Mouse (Mus musculus): ENCODE data around the gene Dnajc9. TPM values are rescaled to one million over a fixed set of nuclear protein-coding genes. Genes with fewer than 3 reads are reported as not detected.

Dnajc9 gene
- polyA plus RNA-seq, 1 experiment from 2014 or later = 97.6 TPM

DNA sequence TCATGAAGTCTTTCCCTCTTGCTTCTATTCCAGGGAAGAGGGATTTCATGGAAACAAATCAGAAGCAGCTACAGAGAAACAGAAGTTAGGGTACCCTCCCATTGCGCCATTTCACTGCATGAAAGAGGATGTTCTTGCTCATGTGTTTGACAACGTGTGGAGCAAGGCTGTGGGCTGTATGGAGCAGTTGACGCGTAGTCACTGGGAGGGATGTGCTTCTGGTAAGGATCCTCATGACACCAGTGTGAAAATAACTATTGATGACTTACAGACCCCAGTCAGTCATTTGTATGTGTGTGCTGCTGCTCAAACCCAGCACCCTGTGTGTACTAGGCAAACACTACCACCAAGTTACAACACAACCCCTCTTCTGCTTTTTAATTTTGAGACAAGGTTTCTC lies 25.5 kb downstream of the Dnajc9 start:
- 89% methylated on average over 4 of the region's 4 CpGs for whole genome bisulfite sequencing
- Histone ChIP-seq H3K4me1 (replicated peaks) (no peaks in the 10 kb centered on the region), H3K27me3 (replicated peaks) (no peaks in the 10 kb centered on the region), H3K27ac (ENCODE audit: poor library complexity, severe bottlenecking) (no peak overlapping the region), H3K9me3 (replicated peaks) (no peaks in the 10 kb centered on the region), H3K9ac (no peak overlapping the region), H3K36me3 (peaks cover 69% of the 10 kb centered on the region), H3K4me3 (no peak overlapping the region), H3K4me2 (no peak overlapping the region)
- no peak for ATAC-seq (ENCODE audit: insufficient number of reproducible peaks, low FRiP score)

DNA sequence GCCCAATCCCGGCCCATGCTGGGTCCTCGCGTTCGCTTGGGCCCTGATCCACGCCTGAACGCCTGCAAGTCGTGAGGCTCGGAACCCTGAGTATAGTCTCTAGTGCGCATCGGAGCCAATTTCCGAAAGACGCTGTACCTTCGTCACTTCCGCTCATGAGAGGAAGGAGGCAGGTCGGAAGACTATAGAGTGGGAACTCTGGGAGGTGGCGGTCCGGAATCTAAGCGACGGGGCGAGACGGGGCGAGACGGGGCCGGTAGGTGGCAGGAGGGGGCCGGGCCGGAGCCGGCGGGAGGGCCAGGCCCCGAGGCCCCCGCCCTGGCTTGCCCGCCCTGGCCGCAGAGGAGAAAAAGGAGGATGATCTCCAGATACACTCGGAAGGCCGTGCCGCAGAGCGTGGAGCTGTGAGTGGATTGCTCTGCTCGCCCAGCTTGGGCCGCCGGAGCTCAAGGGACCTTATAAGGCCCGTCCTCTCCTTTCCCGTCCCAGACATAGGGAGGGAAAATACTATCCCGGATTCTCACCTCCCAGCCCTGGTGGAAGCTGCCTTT lies 40.6 kb downstream of the Dnajc9 start, which contains the start of the genes Ecd and Fam149b:
TSS of gene Ecd (minus strand) at position 131 of the 551 bp plus-strand sequence.
TSS of gene Fam149b (plus strand) at position 172 of the 551 bp plus-strand sequence.
- peaks cover 13% of the 10 kb centered on the region for H3K4me1 ChIP-seq (replicated peaks)
- peak; percentile 98 for ATAC-seq (ENCODE audit: insufficient number of reproducible peaks, low FRiP score)
- under 1% methylated on average over 42 of the region's 42 CpGs for WGBS
- peak within 1 kb of the TSS; percentile 94 for H3K27ac ChIP-seq (ENCODE audit: poor library complexity, severe bottlenecking)
- no peaks in the 10 kb centered on the region; the same call in 1 of the 2 replicates for H3K9me3 ChIP-seq (replicated peaks)
- H3K4me3 ChIP-seq = peak within 1 kb of the TSS; percentile 66
- peak within 1 kb of the TSS; percentile 87 for H3K9ac ChIP-seq
- H3K27me3 ChIP-seq (replicated peaks) = no peaks in the 10 kb centered on the region
- H3K4me2 ChIP-seq = peak within 1 kb of the TSS; percentile 91
- H3K36me3 ChIP-seq = peaks cover 37% of the 10 kb centered on the region

DNA sequence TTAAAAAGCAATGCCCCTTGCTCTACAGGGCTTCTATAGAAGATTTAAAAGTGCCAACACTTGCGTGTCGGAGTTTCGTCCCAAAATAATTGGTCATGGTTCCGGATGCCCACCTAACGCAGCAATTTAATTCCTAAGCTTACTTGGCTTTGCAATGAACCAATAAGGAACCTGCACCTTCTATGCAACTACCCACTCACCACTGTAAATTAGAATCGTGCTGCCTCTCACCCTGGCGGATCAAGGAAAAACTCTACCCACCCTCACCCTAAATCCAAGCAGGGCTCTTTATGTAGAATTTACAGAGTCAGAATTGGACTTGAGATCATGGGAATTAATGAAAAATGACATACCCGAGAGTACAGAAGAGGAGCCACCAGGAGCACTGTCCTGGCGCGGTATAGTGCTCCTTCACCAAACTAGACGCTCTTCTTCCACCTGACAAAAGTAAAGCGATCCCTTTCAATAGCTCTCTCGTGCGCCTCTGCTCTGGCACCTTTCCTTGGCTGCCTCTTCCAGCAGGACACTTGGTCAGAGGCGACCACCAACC lies 41.2 kb downstream of the Dnajc9 start:
- H3K9ac ChIP-seq = peak overlapping the region; percentile 87
- peak; percentile 77 for ATAC-seq (ENCODE audit: insufficient number of reproducible peaks, low FRiP score)
- WGBS = 4% methylated on average over 15 of the region's 15 CpGs
- H3K9me3 ChIP-seq (replicated peaks) = no peaks in the 10 kb centered on the region
- peak overlapping the region; percentile 91 for H3K4me2 ChIP-seq
- H3K27ac ChIP-seq (ENCODE audit: poor library complexity, severe bottlenecking) = peak overlapping the region; percentile 83
- no peaks in the 10 kb centered on the region for H3K27me3 ChIP-seq (replicated peaks)
- H3K36me3 ChIP-seq = peaks cover 35% of the 10 kb centered on the region
- peaks cover 13% of the 10 kb centered on the region for H3K4me1 ChIP-seq (replicated peaks)
- H3K4me3 ChIP-seq = peak overlapping the region; percentile 66

DNA sequence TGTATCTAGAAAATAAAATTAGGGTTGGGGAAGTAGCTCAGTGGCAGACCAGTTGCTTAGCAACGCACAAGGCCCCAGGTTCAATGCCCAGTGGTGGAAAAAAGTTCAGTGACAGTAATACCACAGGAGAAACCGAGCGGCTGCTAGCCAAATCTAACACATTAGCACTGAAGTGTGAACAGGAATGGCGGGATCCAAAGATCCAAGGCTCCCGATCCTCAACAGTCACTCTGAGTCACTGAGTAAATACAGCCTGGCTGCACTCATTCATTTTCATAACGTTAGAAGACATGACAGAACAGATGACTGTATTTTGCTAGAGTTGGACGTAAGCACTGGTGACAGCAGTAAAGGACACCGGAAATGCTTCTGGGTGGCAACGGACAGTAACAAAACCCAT lies 42.8 kb downstream of the Dnajc9 start:
- 90% methylated on average over 9 of the region's 9 CpGs for whole genome bisulfite sequencing

DNA sequence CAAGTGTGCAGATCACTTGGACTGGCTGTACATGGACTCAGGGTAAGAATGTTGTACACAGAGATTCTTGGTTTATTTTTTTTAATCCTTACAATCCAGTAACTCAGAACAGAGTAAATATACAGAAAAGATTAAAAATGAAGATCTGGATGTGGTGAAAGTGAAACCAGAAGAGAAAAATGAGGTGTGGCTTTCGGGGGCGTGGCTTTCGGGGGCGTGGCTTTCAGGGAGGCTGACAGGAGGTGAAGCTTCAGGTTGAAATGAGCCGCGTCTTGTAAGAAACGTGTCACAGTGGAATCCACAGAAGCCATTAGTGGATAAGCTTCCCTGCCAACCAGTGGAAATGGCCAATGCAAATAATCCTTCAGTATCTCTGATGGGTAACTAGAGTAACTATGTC lies 47.8 kb downstream of the Dnajc9 start:
- 74% methylated on average over 7 of the region's 7 CpGs for WGBS
- H3K4me2 ChIP-seq = no peak overlapping the region
- no peak for ATAC-seq (ENCODE audit: insufficient number of reproducible peaks, low FRiP score)

More for the DNA sequence above, 42.8 kb downstream of the Dnajc9 start:
- Histone ChIP-seq H3K9ac (no peak overlapping the region), H3K4me3 (no peak overlapping the region), H3K4me2 (no peak overlapping the region), H3K27me3 (replicated peaks) (no peaks in the 10 kb centered on the region), H3K36me3 (peaks cover 39% of the 10 kb centered on the region), H3K27ac (ENCODE audit: poor library complexity, severe bottlenecking) (no peak overlapping the region), H3K9me3 (replicated peaks) (no peaks in the 10 kb centered on the region), H3K4me1 (replicated peaks) (peaks cover 13% of the 10 kb centered on the region)
- no peak for ATAC-seq (ENCODE audit: insufficient number of reproducible peaks, low FRiP score)

DNA sequence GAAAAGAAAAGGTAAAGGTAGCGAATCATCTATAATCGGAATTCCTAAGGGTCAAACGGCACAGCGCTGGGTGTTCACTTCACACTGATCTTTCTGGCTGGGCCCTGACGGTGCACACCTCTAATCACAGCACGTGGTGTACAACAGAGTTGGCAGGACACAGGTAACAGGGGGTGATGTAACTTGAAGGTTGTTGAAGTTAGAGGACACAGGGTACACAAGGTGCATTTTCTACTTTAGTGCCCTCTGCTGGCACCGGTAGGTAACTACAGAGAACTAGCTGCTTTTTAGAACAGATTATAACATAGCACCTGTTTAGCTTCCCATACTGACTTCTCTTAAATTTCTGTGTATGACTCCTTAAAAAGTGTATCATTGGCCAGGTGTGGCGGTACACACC lies 48.6 kb downstream of the Dnajc9 start:
- Histone ChIP-seq H3K27me3 (replicated peaks) (no peaks in the 10 kb centered on the region), H3K27ac (ENCODE audit: poor library complexity, severe bottlenecking) (no peak overlapping the region), H3K36me3 (peaks cover 61% of the 10 kb centered on the region), H3K4me1 (replicated peaks) (no peaks in the 10 kb centered on the region), H3K9me3 (replicated peaks) (0 out of 2 replicates have a peak, but pooled peaks cover 3% of the 10 kb centered on the region), H3K4me3 (no peak overlapping the region), H3K4me2 (no peak overlapping the region), H3K9ac (no peak overlapping the region)
- 83% methylated on average over 8 of the region's 8 CpGs for WGBS
- no peak for ATAC-seq (ENCODE audit: insufficient number of reproducible peaks, low FRiP score)

More for the DNA sequence above, 47.8 kb downstream of the Dnajc9 start:
- peaks cover 61% of the 10 kb centered on the region for H3K36me3 ChIP-seq
- no peak overlapping the region for H3K4me3 ChIP-seq
- 0 out of 2 replicates have a peak, but pooled peaks cover 3% of the 10 kb centered on the region for H3K9me3 ChIP-seq (replicated peaks)
- no peak overlapping the region for H3K27ac ChIP-seq (ENCODE audit: poor library complexity, severe bottlenecking)
- H3K9ac ChIP-seq = no peak overlapping the region
- no peaks in the 10 kb centered on the region for H3K4me1 ChIP-seq (replicated peaks)
- no peaks in the 10 kb centered on the region for H3K27me3 ChIP-seq (replicated peaks)

DNA sequence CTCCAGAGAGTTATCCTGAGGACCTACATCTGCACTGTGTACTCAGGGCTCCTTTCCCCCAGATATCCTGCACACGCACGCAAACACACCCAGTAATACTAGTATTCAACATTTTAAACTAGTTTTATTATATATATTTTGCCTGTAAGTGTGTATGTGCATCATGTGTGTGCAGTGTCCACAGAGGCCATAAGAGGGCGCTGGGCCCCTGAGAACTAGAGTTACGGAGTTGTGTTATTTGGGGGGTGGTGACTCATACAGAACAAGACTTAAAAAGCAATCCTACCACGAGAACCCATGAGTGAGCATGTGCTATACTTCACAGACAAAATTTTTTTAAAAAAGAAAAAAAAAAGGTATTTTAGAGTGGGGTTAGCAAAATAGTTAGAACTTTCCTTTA lies 49.3 kb downstream of the Dnajc9 start:
- Histone ChIP-seq H3K27ac (ENCODE audit: poor library complexity, severe bottlenecking) (no peak overlapping the region), H3K4me1 (replicated peaks) (no peaks in the 10 kb centered on the region), H3K36me3 (peaks cover 61% of the 10 kb centered on the region), H3K4me2 (no peak overlapping the region), H3K9me3 (replicated peaks) (0 out of 2 replicates have a peak, but pooled peaks cover 3% of the 10 kb centered on the region), H3K4me3 (no peak overlapping the region), H3K27me3 (replicated peaks) (no peaks in the 10 kb centered on the region), H3K9ac (no peak overlapping the region)
- ATAC-seq (ENCODE audit: insufficient number of reproducible peaks, low FRiP score) = no peak
- WGBS = 97% methylated on average over 5 of the region's 5 CpGs

Other genes with a start within 250 kb of the Dnajc9 start
- 3.5 and 3.6 TPM in 2 replicates for gene Kcnk5, start 207.1 kb downstream of the Dnajc9 start, polyA plus RNA-seq (2016; fragmentation: Nextera tagmentation; extraction: Ambion mirVana)
- not detected in 2 replicates for gene Kcnk16, start 119.7 kb downstream of the Dnajc9 start, polyA plus RNA-seq (2016; fragmentation: Nextera tagmentation; extraction: Ambion mirVana)
- 10.9 and 16.4 TPM in 2 replicates for gene Nudt13, start 94.2 kb downstream of the Dnajc9 start, polyA plus RNA-seq (2016; fragmentation: Nextera tagmentation; extraction: Ambion mirVana)
- 37.4 and 37.5 TPM in 2 replicates for gene Ecd, start 40.8 kb downstream of the Dnajc9 start, polyA plus RNA-seq (2016; fragmentation: Nextera tagmentation; extraction: Ambion mirVana)
- 25.7 and 29.2 TPM in 2 replicates for gene Fam149b, start 40.7 kb downstream of the Dnajc9 start, polyA plus RNA-seq (2016; fragmentation: Nextera tagmentation; extraction: Ambion mirVana)
- 87.0 and 88.7 TPM in 2 replicates for gene Mrps16, start 4.7 kb upstream of the Dnajc9 start, polyA plus RNA-seq (2016; fragmentation: Nextera tagmentation; extraction: Ambion mirVana)
- gene Cfap70, start 63.3 kb upstream of the Dnajc9 start, polyA plus RNA-seq (2016; fragmentation: Nextera tagmentation; extraction: Ambion mirVana) = not detected in 2 replicates
- gene Anxa7, start 91.2 kb upstream of the Dnajc9 start, polyA plus RNA-seq (2016; fragmentation: Nextera tagmentation; extraction: Ambion mirVana) = 38.6 and 38.8 TPM in 2 replicates
- 0.50 and 0.51 TPM in 2 replicates for gene Mss51, start 108.0 kb upstream of the Dnajc9 start, polyA plus RNA-seq (2016; fragmentation: Nextera tagmentation; extraction: Ambion mirVana)
- 43.0 and 43.5 TPM in 2 replicates for gene Ppp3cb, start 157.7 kb upstream of the Dnajc9 start, polyA plus RNA-seq (2016; fragmentation: Nextera tagmentation; extraction: Ambion mirVana)